Mouse (Mus musculus): ENCODE measurements at regions not wholly inside any gene's neighbourhood (a gene's known extent, or its start where the extent isn't known, plus 50 kb on each side); places are given as distances from the start of the nearest gene placed in this dataset.
A peak's percentile ranks its signal among the peaks of the same experiment; 100 is the strongest.

- Histone ChIP-seq H3K36me3 (replicated peaks; ENCODE audit: control insufficient read depth, insufficient read depth, low read depth) (no peaks in the 10 kb centered on the region), H3K27ac (no peak overlapping the region), H3K4me1 (replicated peaks; ENCODE audit: control insufficient read depth in 2 of 2, insufficient read depth in 2 of 2, low read length in 1 of 2) (no peaks in the 10 kb centered on the region), H3K9ac (replicated peaks) (no peak overlapping the region), H3K4me2 (ENCODE audit: low read depth) (no peak overlapping the region), H3K9me3 (ENCODE audit: control insufficient read depth, low read length) (no peaks in the 10 kb centered on the region), H3K4me3 (ENCODE audit: insufficient read depth in 1 of 2, low read depth in 2 of 2, low read length in 2 of 2) (no peak overlapping the region), H3K27me3 (ENCODE audit: control insufficient read depth, insufficient read depth, low read length) (no peaks in the 10 kb centered on the region)
- 27% methylated on average over 3 of the region's 3 CpGs for WGBS (ENCODE audit: insufficient replicate concordance)
- TF ChIP-seq CTCF (IDR thresholded peaks at IDR 0.05; ENCODE audit: low read depth) (no peak), EP300 (IDR thresholded peaks at IDR 0.05; ENCODE audit: low read depth) (no peak)
- DNase-seq (ENCODE audit: low read depth in 3 of 3, low spot score in 3 of 3) (no peak), ATAC-seq (ENCODE audit: insufficient read depth) (no peak)
Measured at GRCm38 (mm10) chr2:78053910-78054309, 107.7 kb upstream of the Cwc22 start.

- Histone ChIP-seq H3K27ac (no peak overlapping the region), H3K36me3 (replicated peaks; ENCODE audit: control insufficient read depth, insufficient read depth, low read depth) (no peaks in the 10 kb centered on the region), H3K4me2 (ENCODE audit: low read depth) (no peak overlapping the region), H3K4me1 (replicated peaks; ENCODE audit: control insufficient read depth in 2 of 2, insufficient read depth in 2 of 2, low read length in 1 of 2) (no peaks in the 10 kb centered on the region), H3K9me3 (ENCODE audit: control insufficient read depth, low read length) (no peaks in the 10 kb centered on the region), H3K4me3 (ENCODE audit: insufficient read depth in 1 of 2, low read depth in 2 of 2, low read length in 2 of 2) (no peak overlapping the region), H3K9ac (replicated peaks) (no peak overlapping the region), H3K27me3 (ENCODE audit: control insufficient read depth, insufficient read depth, low read length) (no peaks in the 10 kb centered on the region)
- DNase-seq (ENCODE audit: low read depth in 3 of 3, low spot score in 3 of 3), result no peak
- no peak for ATAC-seq (ENCODE audit: insufficient read depth)
- no peak for TF ChIP-seq CTCF (IDR thresholded peaks at IDR 0.05; ENCODE audit: low read depth)
- no peak for TF ChIP-seq EP300 (IDR thresholded peaks at IDR 0.05; ENCODE audit: low read depth)
- 72% methylated on average over 7 of the region's 7 CpGs for whole genome bisulfite sequencing (ENCODE audit: insufficient replicate concordance)
Measured at GRCm38 (mm10) chr2:78050542-78050941, 104.4 kb upstream of the Cwc22 start.

- Histone ChIP-seq H3K36me3 (replicated peaks; ENCODE audit: control insufficient read depth, insufficient read depth, low read depth) (no peaks in the 10 kb centered on the region), H3K4me1 (replicated peaks; ENCODE audit: control insufficient read depth in 2 of 2, insufficient read depth in 2 of 2, low read length in 1 of 2) (no peaks in the 10 kb centered on the region), H3K9ac (replicated peaks) (no peak overlapping the region), H3K4me2 (ENCODE audit: low read depth) (peak overlapping the region; percentile 26), H3K27me3 (ENCODE audit: control insufficient read depth, insufficient read depth, low read length) (no peaks in the 10 kb centered on the region), H3K4me3 (ENCODE audit: insufficient read depth in 1 of 2, low read depth in 2 of 2, low read length in 2 of 2) (no peak overlapping the region), H3K9me3 (ENCODE audit: control insufficient read depth, low read length) (no peaks in the 10 kb centered on the region), H3K27ac (no peak overlapping the region)
- no peak for TF ChIP-seq EP300 (IDR thresholded peaks at IDR 0.05; ENCODE audit: low read depth)
- TF ChIP-seq CTCF (IDR thresholded peaks at IDR 0.05; ENCODE audit: low read depth), result peak; percentile 73
- peak; percentile 16 to 36 (median 18) for DNase-seq (ENCODE audit: low read depth in 3 of 3, low spot score in 3 of 3)
- WGBS (ENCODE audit: insufficient replicate concordance), result 17% methylated on average over 8 of the region's 8 CpGs
- ATAC-seq (ENCODE audit: insufficient read depth), result peak; percentile 21; the same call in 1 of the 2 replicates
Measured at GRCm38 (mm10) chr2:78049248-78049874, 103.2 kb upstream of the Cwc22 start.

GRCm38 (mm10) chr2:78048706-78049055 is 102.5 kb upstream of the Cwc22 start:
- DNase-seq (ENCODE audit: low read depth in 3 of 3, low spot score in 3 of 3), result no peak
- 52% methylated on average over 6 of the region's 6 CpGs for WGBS (ENCODE audit: insufficient replicate concordance)
- Histone ChIP-seq H3K27ac (no peak overlapping the region), H3K4me3 (ENCODE audit: insufficient read depth in 1 of 2, low read depth in 2 of 2, low read length in 2 of 2) (no peak overlapping the region), H3K9me3 (ENCODE audit: control insufficient read depth, low read length) (no peaks in the 10 kb centered on the region), H3K4me2 (ENCODE audit: low read depth) (peak overlapping the region; percentile 26; the same call in 1 of the 2 replicates), H3K9ac (replicated peaks) (no peak overlapping the region), H3K27me3 (ENCODE audit: control insufficient read depth, insufficient read depth, low read length) (no peaks in the 10 kb centered on the region), H3K36me3 (replicated peaks; ENCODE audit: control insufficient read depth, insufficient read depth, low read depth) (no peaks in the 10 kb centered on the region), H3K4me1 (replicated peaks; ENCODE audit: control insufficient read depth in 2 of 2, insufficient read depth in 2 of 2, low read length in 1 of 2) (no peaks in the 10 kb centered on the region)
- no peak for ATAC-seq (ENCODE audit: insufficient read depth)
- TF ChIP-seq CTCF (IDR thresholded peaks at IDR 0.05; ENCODE audit: low read depth) (no peak), EP300 (IDR thresholded peaks at IDR 0.05; ENCODE audit: low read depth) (no peak)

GRCm38 (mm10) chr2:78048030-78048705 is 102.0 kb upstream of the Cwc22 start:
- DNase-seq (ENCODE audit: low read depth in 3 of 3, low spot score in 3 of 3), result no peak
- ATAC-seq (ENCODE audit: insufficient read depth), result no peak

More at GRCm38 (mm10) chr2:78048030-78048705, 102.0 kb upstream of the Cwc22 start:
- no peak overlapping the region for H3K27ac ChIP-seq
- H3K4me3 ChIP-seq (ENCODE audit: insufficient read depth in 1 of 2, low read depth in 2 of 2, low read length in 2 of 2), result no peak overlapping the region
- no peak overlapping the region; the same call in 1 of the 2 replicates for H3K4me2 ChIP-seq (ENCODE audit: low read depth)
- H3K27me3 ChIP-seq (ENCODE audit: control insufficient read depth, insufficient read depth, low read length), result no peaks in the 10 kb centered on the region
- WGBS (ENCODE audit: insufficient replicate concordance), result 39% methylated on average over 11 of the region's 11 CpGs
- no peaks in the 10 kb centered on the region for H3K4me1 ChIP-seq (replicated peaks; ENCODE audit: control insufficient read depth in 2 of 2, insufficient read depth in 2 of 2, low read length in 1 of 2)
- H3K9ac ChIP-seq (replicated peaks), result no peak overlapping the region
- no peaks in the 10 kb centered on the region for H3K36me3 ChIP-seq (replicated peaks; ENCODE audit: control insufficient read depth, insufficient read depth, low read depth)
- no peaks in the 10 kb centered on the region for H3K9me3 ChIP-seq (ENCODE audit: control insufficient read depth, low read length)
- peak; percentile 52; the same call in 1 of the 2 replicates for TF ChIP-seq CTCF (IDR thresholded peaks at IDR 0.05; ENCODE audit: low read depth)
- TF ChIP-seq EP300 (IDR thresholded peaks at IDR 0.05; ENCODE audit: low read depth), result no peak
